Mouse (Mus musculus) cerebellum, adult 2 months (tissue): Measurements from ENCODE around the gene Ebf1.

Experiments used
- CTCF ChIP-seq: fragments of 200-500 bp; IDR thresholded peaks from 2 replicates; pipeline ENCODE4 v1.5.1; 2011; ENCODE audit warnings: low read depth, mild to moderate bottlenecking, control low read depth, low read length, moderate library complexity, borderline replicate concordance; ENCODE audit not compliant: insufficient read depth
- POLR2A ChIP-seq: fragments of 200-500 bp; IDR thresholded peaks from 2 replicates; pipeline ENCODE4 v1.6.1; 2011; ENCODE audit warnings: low read length, control low read depth, borderline replicate concordance; ENCODE audit not compliant: insufficient read depth

- TF ChIP-seq CTCF, result no peak
- no peak for TF ChIP-seq POLR2A
Observed at GRCm38 (mm10) chr11:44932942-44933483, 315.9 kb downstream of the Ebf1 start.
